Mouse (Mus musculus) intestine, embryonic 15.5 days (tissue): Measurements from ENCODE around the gene Slc16a1. TPM values are rescaled to one million over a fixed set of nuclear protein-coding genes. Genes with fewer than 3 reads are reported as not detected.

Experiments used
- ATAC-seq: fragments of 200-750 bp; cut with Nextera tagmentation; 2 replicates; pipeline ENCODE4 v1.8.0; 2017; ENCODE audit warnings: moderate TSS enrichment, moderate library complexity
- H3K27ac ChIP-seq: fragments of 300-500 bp; sonication (generic); 2 replicates; pipeline ENCODE4 v1.5.1; 2015; ENCODE audit warnings: mild to moderate bottlenecking, inconsistent platforms
- H3K27me3 ChIP-seq: fragments of 300-500 bp; sonication (generic); replicated peaks from 2 replicates; pipeline ENCODE4 v1.6.1; 2015; ENCODE audit warnings: inconsistent platforms
- H3K36me3 ChIP-seq: fragments of 300-500 bp; sonication (generic); 2 replicates; pipeline ENCODE4 v1.6.1; 2015; ENCODE audit warnings: inconsistent platforms
- H3K4me1 ChIP-seq: fragments of 300-500 bp; sonication (generic); replicated peaks from 2 replicates; pipeline ENCODE4 v1.6.1; 2015; ENCODE audit warnings: inconsistent platforms
- H3K4me2 ChIP-seq: fragments of 300-500 bp; sonication (generic); replicated peaks from 2 replicates; pipeline ENCODE4 v1.6.1; 2015; ENCODE audit warnings: mild to moderate bottlenecking, inconsistent platforms
- H3K4me3 ChIP-seq: fragments of 300-500 bp; sonication (generic); replicated peaks from 2 replicates; pipeline ENCODE4 v1.5.1; 2015; ENCODE audit warnings: inconsistent platforms
- H3K9ac ChIP-seq: fragments of 300-500 bp; sonication (generic); 2 replicates; pipeline ENCODE4 v1.6.1; 2015; ENCODE audit warnings: inconsistent platforms
- H3K9me3 ChIP-seq: fragments of 300-500 bp; sonication (generic); 2 replicates; pipeline ENCODE4 v1.6.1; 2016; ENCODE audit warnings: inconsistent platforms
- WGBS: fragments of 180-500 bp; shearing (Covaris S2); methylation state at CpG from one replicate; pipeline ENCODE4 v1.1.7; 2015; 5-methylcytosine and 5-hydroxymethylcytosine counted together
- polyA plus RNA-seq: library from polyadenylated mRNA; unstranded; fragments of >200 nt; fragmentation: Nextera tagmentation; extraction: Ambion mirVana; gene quantifications from 2 replicates; pipeline ENCODE4 v1.2.1, GENCODE M21; 2015

The Slc16a1 gene
- polyA plus RNA-seq, 1 experiment from 2014 or later = 50.0 TPM

DNA sequence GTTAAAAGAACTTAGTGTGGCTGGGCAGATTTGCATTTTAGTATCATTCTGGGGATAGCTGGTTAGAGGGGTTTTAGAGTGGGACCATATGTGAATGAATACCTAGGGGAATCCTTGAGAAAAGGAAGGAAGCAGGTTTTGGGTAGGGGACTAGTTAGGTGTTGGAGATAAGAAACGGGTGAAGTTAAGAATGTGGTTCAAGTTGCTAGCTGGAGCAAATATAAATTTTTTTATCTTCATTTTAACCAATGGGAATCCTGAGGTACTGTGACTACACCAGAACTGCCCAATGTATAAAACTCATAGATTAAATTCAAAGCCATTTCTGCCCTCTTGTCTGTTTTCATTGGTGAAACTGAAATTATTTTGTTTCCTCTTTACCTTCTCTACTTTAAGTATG is 2.8 kb downstream of the Slc16a1 start:
- Histone ChIP-seq H3K36me3 (no peaks in the 10 kb centered on the region), H3K4me3 (no peak overlapping the region), H3K4me2 (no peak overlapping the region), H3K9ac (no peak overlapping the region), H3K9me3 (no peaks in the 10 kb centered on the region), H3K27me3 (no peaks in the 10 kb centered on the region), H3K4me1 (0 out of 2 replicates have a peak, but pooled peaks cover 4% of the 10 kb centered on the region), H3K27ac (no peak overlapping the region)
- ATAC-seq = no peak
- 74% methylated on average over 1 of the region's 1 CpGs for WGBS

DNA sequence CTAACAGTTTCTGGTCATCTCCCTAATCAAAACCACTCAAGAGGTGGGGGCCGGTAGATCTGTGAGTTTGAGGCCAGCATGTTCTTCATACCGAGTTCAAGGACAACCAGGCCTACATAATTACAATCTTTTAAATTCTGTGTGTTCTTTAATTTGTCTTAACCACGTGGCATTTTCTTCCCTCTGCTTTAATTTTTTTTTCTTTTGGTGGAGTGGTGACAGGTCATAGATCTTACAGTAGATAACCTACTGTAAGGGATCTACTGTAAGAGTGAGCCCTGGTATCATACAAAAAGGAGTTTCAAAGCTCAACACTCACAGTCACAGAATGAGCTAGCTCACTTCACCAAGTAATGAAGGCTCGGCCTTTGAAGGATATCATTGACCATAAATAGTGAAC is 4.6 kb downstream of the Slc16a1 start:
- no peak overlapping the region for H3K4me2 ChIP-seq
- H3K27me3 ChIP-seq = no peaks in the 10 kb centered on the region
- no peak overlapping the region for H3K9ac ChIP-seq
- no peak for ATAC-seq
- no peak overlapping the region for H3K27ac ChIP-seq
- 65% methylated on average over 4 of the region's 4 CpGs for WGBS
- H3K4me1 ChIP-seq = 0 out of 2 replicates have a peak, but pooled peaks cover 4% of the 10 kb centered on the region
- H3K36me3 ChIP-seq = no peaks in the 10 kb centered on the region
- no peaks in the 10 kb centered on the region for H3K9me3 ChIP-seq
- H3K4me3 ChIP-seq = no peak overlapping the region

DNA sequence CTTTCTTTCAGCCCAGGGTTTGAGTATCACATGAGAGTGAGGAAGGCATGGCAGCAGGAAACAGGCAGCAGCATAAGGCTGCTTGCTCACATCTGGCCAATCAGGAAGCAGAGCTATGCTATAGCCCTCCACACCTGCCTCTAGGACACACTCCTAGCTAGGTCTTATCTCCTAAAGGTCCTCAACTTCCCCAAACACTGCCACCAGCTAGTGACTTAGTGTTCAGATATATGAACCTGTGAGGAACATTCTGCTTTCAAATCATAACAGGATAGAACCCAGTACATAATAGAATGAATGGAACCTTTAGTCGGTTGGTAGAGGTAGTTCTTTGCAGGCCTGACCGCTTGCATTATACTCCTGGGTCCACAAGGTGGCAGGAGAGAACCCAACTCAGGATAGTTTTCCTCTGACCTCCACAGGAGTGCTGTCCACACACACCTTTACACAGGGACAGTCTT is 5.4 kb downstream of the Slc16a1 start:
- 7% methylated on average over 2 of the region's 2 CpGs for WGBS
- Histone ChIP-seq H3K9ac (no peak overlapping the region), H3K4me2 (no peak overlapping the region)

DNA sequence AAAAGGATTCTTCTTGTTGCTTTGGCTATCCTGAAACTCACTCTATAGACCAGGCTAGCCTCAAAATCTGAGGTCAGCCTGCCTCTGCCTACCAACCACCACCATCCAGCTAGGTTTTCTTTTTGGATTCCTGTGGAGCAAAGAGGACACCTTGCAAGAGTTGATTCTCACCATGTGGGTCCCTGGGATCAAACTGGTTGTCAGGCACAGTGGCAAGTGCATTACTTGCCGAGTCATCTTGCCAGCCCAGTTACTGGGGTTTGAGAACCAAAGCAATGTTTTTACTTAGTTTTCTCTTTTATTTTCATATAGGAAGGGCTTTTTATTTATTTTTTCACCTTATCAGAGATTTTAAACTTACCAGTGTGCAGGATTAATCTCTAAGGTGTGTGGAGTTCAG is 5.9 kb downstream of the Slc16a1 start:
- 89% methylated on average over 1 of the region's 1 CpGs for WGBS

More for the DNA sequence above, 5.4 kb downstream of the Slc16a1 start:
- no peaks in the 10 kb centered on the region for H3K9me3 ChIP-seq
- peak; percentile 75 for ATAC-seq
- H3K27ac ChIP-seq = no peak overlapping the region
- no peaks in the 10 kb centered on the region for H3K36me3 ChIP-seq
- no peaks in the 10 kb centered on the region for H3K27me3 ChIP-seq
- H3K4me1 ChIP-seq = 0 out of 2 replicates have a peak, but pooled peaks cover 4% of the 10 kb centered on the region
- no peak overlapping the region for H3K4me3 ChIP-seq

DNA sequence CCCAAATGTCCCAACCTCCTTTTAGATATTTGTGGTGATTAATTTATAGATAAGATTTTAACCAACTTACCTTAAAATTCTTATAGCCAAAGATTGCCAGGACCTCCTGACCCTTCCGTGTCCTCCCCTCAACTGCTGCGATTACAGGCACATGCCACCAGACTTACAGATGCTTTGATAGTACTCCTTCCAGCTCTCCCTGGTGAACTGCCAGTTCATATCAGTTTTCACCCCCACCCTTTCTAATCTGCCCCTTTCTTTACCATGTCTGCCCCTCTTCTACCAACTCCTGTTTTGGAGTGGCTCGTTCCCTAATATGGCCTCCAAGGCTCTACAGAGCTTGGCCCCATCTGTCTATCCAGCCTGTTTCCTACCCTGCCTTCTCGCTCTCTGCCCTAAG is 15.8 kb downstream of the Slc16a1 start:
- no peaks in the 10 kb centered on the region for H3K9me3 ChIP-seq
- H3K4me2 ChIP-seq = no peak overlapping the region
- no peaks in the 10 kb centered on the region for H3K4me1 ChIP-seq
- no peaks in the 10 kb centered on the region for H3K27me3 ChIP-seq
- H3K9ac ChIP-seq = no peak overlapping the region
- ATAC-seq = no peak
- 0 out of 2 replicates have a peak, but pooled peaks cover 5% of the 10 kb centered on the region for H3K36me3 ChIP-seq
- WGBS = 85% methylated on average over 4 of the region's 4 CpGs
- no peak overlapping the region for H3K27ac ChIP-seq
- no peak overlapping the region for H3K4me3 ChIP-seq

More for the DNA sequence above, 5.9 kb downstream of the Slc16a1 start:
- Histone ChIP-seq H3K4me3 (no peak overlapping the region), H3K9ac (no peak overlapping the region), H3K27ac (no peak overlapping the region), H3K27me3 (no peaks in the 10 kb centered on the region), H3K4me2 (no peak overlapping the region), H3K4me1 (0 out of 2 replicates have a peak, but pooled peaks cover 2% of the 10 kb centered on the region), H3K36me3 (no peaks in the 10 kb centered on the region), H3K9me3 (no peaks in the 10 kb centered on the region)
- ATAC-seq = no peak

DNA sequence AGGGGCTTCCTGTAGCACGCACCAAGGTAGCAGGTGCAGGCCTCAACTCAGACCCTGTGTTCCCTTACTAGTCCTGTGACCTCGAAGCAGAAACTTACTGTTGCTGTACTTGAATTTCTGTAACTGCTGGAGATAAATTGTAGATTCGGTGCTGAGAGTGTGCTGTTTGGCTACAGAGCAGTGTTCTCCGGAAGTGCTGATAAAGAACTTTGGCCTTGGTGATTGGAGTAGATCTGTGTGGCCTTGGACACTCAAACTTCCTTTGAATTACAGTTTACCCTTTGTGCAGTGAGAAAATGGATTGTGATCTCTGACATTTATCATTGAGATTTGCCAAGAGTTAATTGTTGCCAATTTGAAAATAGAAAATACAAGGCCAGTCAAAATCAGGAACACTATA is 16.5 kb downstream of the Slc16a1 start:
- no peaks in the 10 kb centered on the region for H3K27me3 ChIP-seq
- no peaks in the 10 kb centered on the region for H3K4me1 ChIP-seq
- 82% methylated on average over 4 of the region's 4 CpGs for WGBS
- no peaks in the 10 kb centered on the region for H3K9me3 ChIP-seq
- H3K9ac ChIP-seq = no peak overlapping the region
- no peak for ATAC-seq
- no peak overlapping the region for H3K4me2 ChIP-seq
- H3K36me3 ChIP-seq = 0 out of 2 replicates have a peak, but pooled peaks cover 5% of the 10 kb centered on the region
- H3K4me3 ChIP-seq = no peak overlapping the region
- H3K27ac ChIP-seq = no peak overlapping the region

DNA sequence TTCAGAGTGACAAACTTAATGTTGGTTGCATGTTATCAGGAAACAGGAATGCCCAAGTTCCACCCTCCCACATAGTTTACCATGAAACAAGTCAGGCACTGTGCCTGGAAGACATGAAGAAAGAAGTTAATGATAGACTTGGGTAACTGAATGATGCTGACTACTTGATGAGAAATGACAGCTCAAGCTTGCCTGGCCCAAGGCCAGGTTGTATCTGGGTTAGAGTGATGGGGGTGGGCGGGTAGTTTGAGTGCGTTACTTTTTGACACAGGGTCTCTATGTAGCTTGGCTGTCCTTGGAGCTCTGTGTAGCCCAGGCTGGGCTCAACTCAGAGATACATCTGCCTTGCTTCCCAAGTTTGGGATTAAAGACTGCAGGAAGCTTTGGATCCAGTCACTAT is 20.2 kb downstream of the Slc16a1 start:
- no peak for ATAC-seq
- H3K9me3 ChIP-seq = no peaks in the 10 kb centered on the region
- no peak overlapping the region for H3K4me2 ChIP-seq
- no peak overlapping the region for H3K9ac ChIP-seq
- no peak overlapping the region for H3K4me3 ChIP-seq
- peaks cover 22% of the 10 kb centered on the region for H3K4me1 ChIP-seq
- H3K27me3 ChIP-seq = no peaks in the 10 kb centered on the region
- 87% methylated on average over 2 of the region's 2 CpGs for WGBS
- H3K36me3 ChIP-seq = no peaks in the 10 kb centered on the region
- no peak overlapping the region for H3K27ac ChIP-seq

DNA sequence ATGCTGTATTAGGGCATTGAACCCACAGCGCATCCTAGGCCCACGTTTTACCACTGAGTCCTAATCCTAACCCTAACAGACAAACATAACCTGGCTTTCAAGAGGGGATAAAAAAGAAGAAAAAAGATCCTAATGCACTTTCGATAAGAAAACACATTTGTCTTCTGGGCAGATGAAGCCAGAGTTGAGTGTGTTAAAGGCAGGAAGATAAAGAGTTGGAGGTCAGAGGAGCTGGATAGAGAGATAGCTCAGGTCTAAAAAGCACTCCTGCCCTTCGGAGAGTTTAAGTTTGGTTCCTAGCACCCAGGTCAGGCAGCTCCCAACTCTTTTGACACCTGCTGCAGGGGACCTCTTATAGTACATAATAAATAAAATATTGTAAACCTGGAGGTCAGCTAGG is 21.3 kb downstream of the Slc16a1 start:
- Histone ChIP-seq H3K36me3 (no peaks in the 10 kb centered on the region), H3K4me1 (peaks cover 22% of the 10 kb centered on the region), H3K4me2 (no peak overlapping the region), H3K27me3 (no peaks in the 10 kb centered on the region), H3K9me3 (no peaks in the 10 kb centered on the region), H3K4me3 (no peak overlapping the region), H3K9ac (no peak overlapping the region), H3K27ac (no peak overlapping the region)
- no peak for ATAC-seq
- WGBS = 61% methylated on average over 4 of the region's 4 CpGs

DNA sequence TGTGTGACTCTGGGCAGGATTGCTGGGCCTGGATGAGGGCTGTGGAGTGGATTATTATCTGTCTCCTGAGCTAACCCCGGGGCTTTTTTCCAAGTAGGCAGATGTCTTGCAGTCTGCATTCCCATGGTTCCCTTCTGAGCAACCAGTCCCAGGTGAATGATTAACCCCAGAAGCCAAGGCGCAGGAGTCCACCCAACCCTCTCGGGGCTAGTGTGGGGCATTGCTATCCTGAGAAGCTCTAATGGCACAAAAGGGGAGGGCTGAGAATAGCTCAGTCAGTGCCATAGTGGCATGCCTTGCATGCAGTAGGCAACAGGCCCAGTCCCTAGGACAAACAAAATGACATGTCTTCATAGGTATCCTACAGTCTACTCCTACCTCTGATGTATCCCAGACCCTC is 22.1 kb downstream of the Slc16a1 start:
- 45% methylated on average over 3 of the region's 3 CpGs for whole genome bisulfite sequencing
- H3K27ac ChIP-seq = peak overlapping the region; percentile 29; the same call in 1 of the 2 replicates
- H3K4me2 ChIP-seq = no peak overlapping the region
- ATAC-seq = peak; percentile 89
- H3K9me3 ChIP-seq = no peaks in the 10 kb centered on the region
- peaks cover 22% of the 10 kb centered on the region for H3K4me1 ChIP-seq
- no peak overlapping the region for H3K9ac ChIP-seq
- no peaks in the 10 kb centered on the region for H3K27me3 ChIP-seq
- H3K36me3 ChIP-seq = no peaks in the 10 kb centered on the region
- no peak overlapping the region for H3K4me3 ChIP-seq

DNA sequence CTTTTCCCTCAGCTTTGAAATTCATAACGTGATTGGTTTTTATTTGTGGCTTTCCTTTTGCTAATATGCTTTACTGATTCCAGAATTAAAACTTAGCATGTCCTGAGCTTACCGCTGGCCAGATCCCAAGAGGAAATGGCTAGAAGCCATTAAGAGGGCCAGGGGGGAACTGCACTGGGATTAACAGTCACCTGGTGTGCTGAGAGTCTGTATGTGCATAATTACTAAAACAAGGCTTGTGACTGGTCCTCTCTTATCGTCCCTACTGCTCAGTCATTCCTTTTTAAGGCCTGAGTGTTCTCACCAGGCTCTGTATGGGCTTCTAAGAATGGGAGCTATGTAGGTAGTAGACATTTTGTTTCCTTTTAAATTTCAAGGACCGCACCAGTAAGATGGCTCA is 23.5 kb downstream of the Slc16a1 start:
- Histone ChIP-seq H3K4me3 (no peak overlapping the region), H3K4me2 (no peak overlapping the region), H3K4me1 (peaks cover 22% of the 10 kb centered on the region), H3K9ac (no peak overlapping the region), H3K36me3 (no peaks in the 10 kb centered on the region), H3K27me3 (no peaks in the 10 kb centered on the region), H3K9me3 (no peaks in the 10 kb centered on the region), H3K27ac (peak overlapping the region; percentile 61)
- 41% methylated on average over 4 of the region's 4 CpGs for WGBS
- peak; percentile 19; the same call in 1 of the 2 replicates for ATAC-seq

DNA sequence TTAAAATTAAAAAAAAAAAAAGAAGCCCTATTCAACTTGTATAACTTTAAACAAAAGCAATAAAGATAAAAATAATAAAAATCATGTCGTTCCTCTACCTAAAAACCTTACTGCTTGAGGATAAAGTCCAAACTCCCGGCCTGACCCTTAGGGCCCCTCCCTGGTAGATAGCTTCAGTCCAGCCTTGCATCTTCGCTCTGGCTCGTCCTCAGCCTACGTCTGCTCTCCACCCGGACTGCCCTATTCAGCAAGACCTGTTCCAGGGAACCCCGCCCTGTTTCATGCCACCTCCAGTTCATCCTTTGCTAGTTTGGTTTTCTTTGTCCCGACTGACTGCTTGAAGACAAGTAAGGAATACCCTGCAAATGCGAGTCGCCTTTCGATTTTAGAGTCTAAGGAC is 24.5 kb downstream of the Slc16a1 start:
- Histone ChIP-seq H3K27me3 (no peaks in the 10 kb centered on the region), H3K27ac (peak overlapping the region; percentile 74), H3K9ac (no peak overlapping the region), H3K36me3 (no peaks in the 10 kb centered on the region), H3K4me2 (peak overlapping the region; percentile 18; the same call in 1 of the 2 replicates), H3K4me3 (no peak overlapping the region), H3K9me3 (no peaks in the 10 kb centered on the region), H3K4me1 (peaks cover 22% of the 10 kb centered on the region)
- 65% methylated on average over 11 of the region's 11 CpGs for WGBS
- ATAC-seq = peak; percentile 86

DNA sequence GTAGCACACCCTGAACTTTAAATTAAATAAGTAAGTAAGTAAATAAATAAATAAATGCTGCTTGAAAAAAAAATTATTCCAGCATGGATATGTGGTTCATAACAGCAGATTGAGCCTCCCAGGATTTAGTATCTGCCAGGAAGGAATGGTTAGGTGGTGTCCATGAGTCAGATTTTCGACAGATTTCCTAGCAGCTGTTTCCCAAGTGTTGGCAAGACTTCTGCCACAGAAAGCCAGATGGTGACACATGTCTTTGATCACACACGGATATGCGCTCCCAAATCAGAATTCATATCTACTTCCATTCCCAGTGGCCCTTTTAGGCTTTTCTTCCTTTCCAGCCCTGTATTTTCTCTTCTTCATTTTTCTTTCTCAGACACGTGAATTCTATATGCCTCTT is 28.5 kb downstream of the Slc16a1 start:
- Histone ChIP-seq H3K4me2 (no peak overlapping the region), H3K27ac (no peak overlapping the region), H3K27me3 (no peaks in the 10 kb centered on the region), H3K4me1 (peaks cover 22% of the 10 kb centered on the region), H3K36me3 (no peaks in the 10 kb centered on the region), H3K4me3 (no peak overlapping the region), H3K9me3 (no peaks in the 10 kb centered on the region), H3K9ac (no peak overlapping the region)
- WGBS = 64% methylated on average over 4 of the region's 4 CpGs
- ATAC-seq = no peak

DNA sequence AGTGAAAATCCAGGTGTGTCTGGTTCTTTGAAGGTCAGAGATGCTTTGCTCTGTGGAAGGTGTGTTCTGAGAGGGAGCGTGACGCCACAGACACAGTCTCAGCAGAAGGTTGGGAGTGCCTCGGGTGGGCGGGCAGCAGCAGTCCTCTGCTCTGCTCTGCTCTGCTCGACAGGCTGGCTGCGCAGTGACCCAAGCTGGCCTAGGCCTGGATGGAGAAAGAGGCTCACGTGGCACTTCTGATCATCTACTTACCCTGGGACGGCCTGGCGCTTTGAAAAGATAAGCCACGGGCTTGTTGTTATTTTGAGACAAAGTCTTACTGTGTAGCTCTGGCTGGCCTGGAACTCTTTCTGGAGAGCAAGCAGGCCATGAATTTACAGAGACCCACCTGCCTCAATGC is 29.0 kb downstream of the Slc16a1 start:
- Histone ChIP-seq H3K27me3 (no peaks in the 10 kb centered on the region), H3K27ac (no peak overlapping the region), H3K4me3 (no peak overlapping the region), H3K36me3 (no peaks in the 10 kb centered on the region), H3K9ac (no peak overlapping the region), H3K4me1 (peaks cover 20% of the 10 kb centered on the region; the same call in 1 of the 2 replicates), H3K4me2 (no peak overlapping the region), H3K9me3 (no peaks in the 10 kb centered on the region)
- WGBS = 62% methylated on average over 10 of the region's 10 CpGs
- ATAC-seq = no peak
